12 mouse cellular contexts compared by ENCODE assay signal in genomic region chr6:109874625-109875040, GRCm38 (mm10).
A peak's percentile ranks its signal among the peaks of the same experiment; 100 is the strongest.
DNase-seq lines count a peak whose midpoint lies in the region; ATAC-seq lines count a peak whose summit lies in the region.
"Had no signal": no experiment of that assay in that cellular context is flagged by ENCODE, and none has a peak within 500 bp of the region (broad histone marks: within the 10 kb centered on the region; RNA-seq: fewer than 3 reads in every experiment).

No protein-coding gene starts in this region.

- H3K36me3 ChIP-seq in kidney, embryonic 14.5 days (ENCODE audit: control insufficient read depth, insufficient read depth, low read length): no peaks in the 10 kb centered on the region
- H3K36me3 ChIP-seq in neural tube, embryonic 14.5 days (ENCODE audit: control insufficient read depth, insufficient read depth, low read length): no peaks in the 10 kb centered on the region
- H3K36me3 ChIP-seq: embryonic facial prominence, embryonic 10.5 days; limb, embryonic 13.5 days had no signal

- no peak for DNase-seq in frontal cortex, postnatal 25 days (ENCODE audit: low spot score in 2 of 2)
- DNase-seq in left cerebral cortex, postnatal 36 days (ENCODE audit: low spot score in 2 of 2): peak; percentile 5 to 8
- no peak for DNase-seq in left cerebral cortex, postnatal 4 days
- DNase-seq in lung, postnatal 25 days (ENCODE audit: low spot score): no peak
- DNase-seq: adrenal gland, adult 8-10 months had no signal

- H3K27me3 ChIP-seq in kidney, embryonic 14.5 days (ENCODE audit: control insufficient read depth, insufficient read depth, low read length): no peaks in the 10 kb centered on the region
- no peaks in the 10 kb centered on the region for H3K27me3 ChIP-seq in neural tube, embryonic 14.5 days (ENCODE audit: control insufficient read depth, insufficient read depth, low read length)
- H3K27me3 ChIP-seq: limb, embryonic 13.5 days had no signal

- H3K4me3 ChIP-seq in kidney, embryonic 14.5 days (ENCODE audit: low read length): no peak overlapping the region
- no peak overlapping the region for H3K4me3 ChIP-seq in neural tube, embryonic 14.5 days (ENCODE audit: low read depth, low read length)
- H3K4me3 ChIP-seq: embryonic facial prominence, embryonic 10.5 days; limb, embryonic 13.5 days had no signal

- ATAC-seq in frontal cortex, adult (ENCODE audit: low TSS enrichment): peak; percentile 93
- peak; percentile 49; the same call in 1 of the 2 replicates for ATAC-seq in kidney, embryonic 14.5 days (ENCODE audit: low FRiP score, low TSS enrichment)
- peak; percentile 46; the same call in 1 of the 2 replicates for ATAC-seq in neural tube, embryonic 14.5 days (ENCODE audit: low read depth)
- ATAC-seq in monocyte, adult 5-6 weeks (replicated peaks; ENCODE audit: insufficient number of reproducible peaks, low FRiP score, low TSS enrichment, poor library complexity, severe bottlenecking): no peak
- ATAC-seq: forebrain, embryonic 14.5 days had no signal

- no peaks in the 10 kb centered on the region for H3K9me3 ChIP-seq in kidney, embryonic 14.5 days (ENCODE audit: control insufficient read depth, low read length)
- H3K9me3 ChIP-seq in neural tube, embryonic 14.5 days (ENCODE audit: control insufficient read depth, low read length): no peaks in the 10 kb centered on the region
- H3K9me3 ChIP-seq: embryonic facial prominence, embryonic 10.5 days; limb, embryonic 13.5 days had no signal

- intact Hi-C loops in left cerebral cortex, postnatal 36 days (cut with DNase I): no loop called here
- intact Hi-C loops in left cerebral cortex, postnatal 4 days (cut with DNase I): no loop called here

- no peak overlapping the region for H3K4me2 ChIP-seq in kidney, embryonic 14.5 days (replicated peaks; ENCODE audit: low read depth, low read length)
- no peak overlapping the region for H3K4me2 ChIP-seq in neural tube, embryonic 14.5 days (ENCODE audit: low read depth, low read length)
- H3K4me2 ChIP-seq: limb, embryonic 13.5 days had no signal

- no peak overlapping the region for H3K9ac ChIP-seq in kidney, embryonic 14.5 days (ENCODE audit: low read depth, low read length)
- H3K9ac ChIP-seq in neural tube, embryonic 14.5 days (replicated peaks; ENCODE audit: low read depth, low read length): no peak overlapping the region
- H3K9ac ChIP-seq: limb, embryonic 13.5 days had no signal

- WGBS in kidney, embryonic 14.5 days: 50% methylated on average over 6 of the region's 6 CpGs
- 26% methylated on average over 6 of the region's 6 CpGs for WGBS in neural tube, embryonic 14.5 days

- H3K4me1 ChIP-seq in kidney, embryonic 14.5 days (ENCODE audit: control insufficient read depth, insufficient read depth, low read length): no peaks in the 10 kb centered on the region
- no peaks in the 10 kb centered on the region for H3K4me1 ChIP-seq in neural tube, embryonic 14.5 days (ENCODE audit: control insufficient read depth, insufficient read depth, low read length)
- H3K4me1 ChIP-seq: embryonic facial prominence, embryonic 10.5 days; limb, embryonic 13.5 days had no signal

- no peak overlapping the region for H3K27ac ChIP-seq in kidney, embryonic 14.5 days (ENCODE audit: low read depth, low read length)
- no peak overlapping the region for H3K27ac ChIP-seq in neural tube, embryonic 14.5 days (ENCODE audit: low read depth, low read length)
- H3K27ac ChIP-seq: embryonic facial prominence, embryonic 10.5 days; limb, embryonic 13.5 days had no signal

Comparison
In these comparisons a context has a peak if more than half of its experiments do, and no peak if none do; other contexts are left out.
1. DNase-seq: peak in left cerebral cortex, postnatal 36 days (2 of 2); none in frontal cortex, postnatal 25 days (0 of 2), left cerebral cortex, postnatal 4 days (single experiment) and lung, postnatal 25 days (single experiment).